Mouse (Mus musculus): Measurements from ENCODE around the gene Ccnb1ip1.
A peak's percentile ranks its signal among the peaks of the same experiment; 100 is the strongest.
"Not testable (repeated sequence)": the region's sequence is repeated elsewhere in the genome, so short reads cannot be mapped to it uniquely, and the experiment has no call there.

The Ccnb1ip1 gene

GRCm38 (mm10) chr14:50807487-50808072 lies at the start of gene Ccnb1ip1, which contains the start of gene Parp2:
TSS of gene Ccnb1ip1 (minus strand) at chr14:50807732.
TSS of gene Parp2 (plus strand) at chr14:50807841.
- peak; percentile 98 for DNase-seq (ENCODE audit: low read depth, low spot score)

GRCm38 (mm10) chr14:50855788-50856187 lies 48.3 kb upstream of the Ccnb1ip1 start:
- DNase-seq (ENCODE audit: low read depth, low spot score) = no peak

- DNase-seq (ENCODE audit: low read depth, low spot score) = peak; percentile 3
These were observed 29.7 kb upstream of the Ccnb1ip1 start for GRCm38 (mm10) chr14:50837236-50837635.

- no peak for DNase-seq (ENCODE audit: low read depth, low spot score)
These were observed 26.9 kb upstream of the Ccnb1ip1 start for GRCm38 (mm10) chr14:50834435-50834834.

- DNase-seq (ENCODE audit: low read depth, low spot score) = no peak
These were observed 26.4 kb upstream of the Ccnb1ip1 start for GRCm38 (mm10) chr14:50833964-50834363.

GRCm38 (mm10) chr14:50829878-50830277 lies 22.3 kb upstream of the Ccnb1ip1 start:
- DNase-seq (ENCODE audit: low read depth, low spot score) = no peak

- DNase-seq (ENCODE audit: low read depth, low spot score) = no peak
These were observed 19.0 kb upstream of the Ccnb1ip1 start for GRCm38 (mm10) chr14:50826579-50826978.

GRCm38 (mm10) chr14:50824219-50824618 lies 16.7 kb upstream of the Ccnb1ip1 start:
- no peak for DNase-seq (ENCODE audit: low read depth, low spot score)

GRCm38 (mm10) chr14:50823240-50823639 lies 15.7 kb upstream of the Ccnb1ip1 start:
- DNase-seq (ENCODE audit: low read depth, low spot score) = no peak

- no peak for DNase-seq (ENCODE audit: low read depth, low spot score)
These were observed 5.5 kb upstream of the Ccnb1ip1 start for GRCm38 (mm10) chr14:50813060-50813459.

- DNase-seq (ENCODE audit: low read depth, low spot score) = not testable (repeated sequence)
These were observed 1.1 kb downstream of the Ccnb1ip1 start for GRCm38 (mm10) chr14:50806469-50806868.

GRCm38 (mm10) chr14:50804683-50805082 lies 2.8 kb downstream of the Ccnb1ip1 start:
- DNase-seq (ENCODE audit: low read depth, low spot score) = no peak

- peak; percentile 34 for DNase-seq (ENCODE audit: low read depth, low spot score)
These were observed 4.5 kb downstream of the Ccnb1ip1 start for GRCm38 (mm10) chr14:50802843-50803562.

- no peak for DNase-seq (ENCODE audit: low read depth, low spot score)
These were observed 5.1 kb downstream of the Ccnb1ip1 start for GRCm38 (mm10) chr14:50802441-50802840.

- DNase-seq (ENCODE audit: low read depth, low spot score) = peak; percentile 61
These were observed 7.9 kb downstream of the Ccnb1ip1 start for GRCm38 (mm10) chr14:50799502-50800259.

GRCm38 (mm10) chr14:50798512-50798911 lies 9.0 kb downstream of the Ccnb1ip1 start:
- peak; percentile 13 for DNase-seq (ENCODE audit: low read depth, low spot score)

GRCm38 (mm10) chr14:50796464-50796863 lies 11.1 kb downstream of the Ccnb1ip1 start:
- DNase-seq (ENCODE audit: low read depth, low spot score) = no peak

GRCm38 (mm10) chr14:50795965-50796364 lies 11.6 kb downstream of the Ccnb1ip1 start:
- DNase-seq (ENCODE audit: low read depth, low spot score) = no peak

GRCm38 (mm10) chr14:50795261-50795935 lies 12.1 kb downstream of the Ccnb1ip1 start:
- DNase-seq (ENCODE audit: low read depth, low spot score) = no peak

GRCm38 (mm10) chr14:50788157-50788556 lies 19.4 kb downstream of the Ccnb1ip1 start:
- peak; percentile 18 for DNase-seq (ENCODE audit: low read depth, low spot score)

- peak; percentile 93 for DNase-seq (ENCODE audit: low read depth, low spot score)
These were observed 22.3 kb downstream of the Ccnb1ip1 start, which contains the start of gene Ttc5 for GRCm38 (mm10) chr14:50785251-50785637. TSS of gene Ttc5 (minus strand) at chr14:50785519.

Measured in forelimb bud, embryonic 11.5 days (tissue).